Mouse (Mus musculus): ENCODE data around the gene Naa35.

- TF ChIP-seq GATA1 (IDR thresholded peaks at IDR 0.05; ENCODE audit: borderline replicate concordance, low read length) (no peak), FLI1 (IDR thresholded peaks at IDR 0.05; ENCODE audit: low read length) (no peak)
Measured at GRCm38 (mm10) chr13:59603096-59603495, 18.0 kb downstream of the Naa35 start.
